Mouse (Mus musculus) mouse embryonic stem cell (cell line): ENCODE results near the gene Txndc2.

ENCODE experiments used
- in situ Hi-C, 2 experiments: fragments of 300-500 bp; cut with MboI; formaldehyde crosslinking; loops; 1 replicate in 1 of 2; 3 replicates in 1 of 2; pipeline ENCODE4 v1.14.3; 2019 to 2020; ENCODE audit warnings: low sequenced_read_pairs in 2 of 2, low pct_unique_long_range_greater_than_20kb in 1 of 2, mixed read lengths in 1 of 2; ENCODE audit not compliant: unreplicated experiment in 1 of 2

The Txndc2 gene

DNA sequence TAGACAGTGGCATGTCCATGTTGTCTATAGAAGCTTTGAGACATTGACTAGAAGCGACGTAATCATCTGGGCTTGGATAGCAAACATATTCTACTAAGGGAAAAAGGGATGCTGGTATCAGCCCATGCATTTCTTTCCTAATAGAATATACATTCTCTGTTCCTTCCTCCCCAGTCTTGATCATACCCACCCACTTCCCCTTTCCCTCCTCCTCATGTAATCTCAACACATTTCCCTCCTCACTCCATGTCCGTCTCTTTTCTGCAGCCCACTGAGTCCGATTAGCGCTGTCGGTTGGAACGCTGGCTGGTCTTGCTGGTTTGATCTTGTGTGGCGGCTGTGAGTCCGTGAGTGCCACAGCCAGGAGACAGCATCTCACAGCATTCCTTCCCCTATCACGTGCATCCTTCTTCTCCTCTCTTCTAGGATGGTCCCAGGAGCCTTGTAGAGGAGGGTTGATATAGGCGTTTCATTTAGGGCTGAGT lies at the start of gene Txndc2:
Txndc2 (minus strand) TSS at position 435 of the 485 bp plus-strand sequence.
- in situ Hi-C loops, result no loop called here

- in situ Hi-C loops, result no loop called here
Observed at GRCm38 (mm10) chr17:65683731-65684130, 41.8 kb upstream of the Txndc2 start.

- in situ Hi-C loops, result no loop called here
Observed at GRCm38 (mm10) chr17:65683316-65683715, 41.3 kb upstream of the Txndc2 start.

DNA sequence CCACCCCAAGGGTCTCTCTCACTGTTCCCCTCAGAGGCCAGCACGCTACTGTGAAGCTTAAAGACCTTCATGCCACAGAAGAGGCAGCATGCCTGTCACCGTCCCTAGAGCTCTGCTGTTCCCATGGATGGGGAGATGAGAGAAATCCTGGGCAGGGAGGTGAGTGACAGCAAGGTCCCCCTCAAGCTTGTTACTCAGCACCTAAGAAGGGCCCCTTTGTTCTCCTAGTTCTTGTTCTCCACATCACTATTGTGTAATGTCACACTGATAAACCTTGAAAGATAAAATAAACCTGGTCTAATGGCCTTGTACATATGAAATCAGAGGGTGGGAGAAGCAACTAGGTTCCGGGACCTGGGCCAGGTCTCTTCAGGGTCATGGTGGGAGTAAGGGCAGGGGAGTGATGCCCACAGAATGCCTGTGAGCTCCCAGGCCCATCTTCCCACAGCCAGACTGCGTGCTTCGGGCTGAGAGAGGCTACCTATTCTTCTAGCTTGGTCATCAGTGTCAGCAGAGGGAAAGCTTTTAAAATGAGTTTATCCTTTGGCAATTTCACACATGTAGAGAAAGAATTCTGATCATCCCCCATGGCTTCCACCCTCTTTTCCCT lies 40.2 kb upstream of the Txndc2 start:
- in situ Hi-C loops, result no loop called here

DNA sequence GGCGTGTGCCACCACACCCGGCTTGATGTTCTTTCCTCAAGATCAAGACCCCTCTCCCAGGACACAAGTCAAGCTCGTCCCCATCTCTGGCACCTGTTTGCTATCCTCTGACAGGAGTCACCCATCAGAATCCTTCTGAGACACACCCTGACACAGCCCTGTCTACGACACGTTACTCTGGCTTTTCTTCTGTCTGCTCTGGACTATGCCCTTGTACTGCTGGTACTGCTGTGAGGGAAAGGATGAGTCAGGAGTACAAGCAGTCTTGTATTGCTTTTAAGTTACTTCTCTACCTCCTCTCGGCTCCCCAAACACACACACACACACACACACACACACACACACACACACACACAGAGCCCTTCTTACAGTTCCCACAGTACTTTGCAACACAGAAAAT lies 39.5 kb upstream of the Txndc2 start:
- in situ Hi-C loops, result no loop called here

DNA sequence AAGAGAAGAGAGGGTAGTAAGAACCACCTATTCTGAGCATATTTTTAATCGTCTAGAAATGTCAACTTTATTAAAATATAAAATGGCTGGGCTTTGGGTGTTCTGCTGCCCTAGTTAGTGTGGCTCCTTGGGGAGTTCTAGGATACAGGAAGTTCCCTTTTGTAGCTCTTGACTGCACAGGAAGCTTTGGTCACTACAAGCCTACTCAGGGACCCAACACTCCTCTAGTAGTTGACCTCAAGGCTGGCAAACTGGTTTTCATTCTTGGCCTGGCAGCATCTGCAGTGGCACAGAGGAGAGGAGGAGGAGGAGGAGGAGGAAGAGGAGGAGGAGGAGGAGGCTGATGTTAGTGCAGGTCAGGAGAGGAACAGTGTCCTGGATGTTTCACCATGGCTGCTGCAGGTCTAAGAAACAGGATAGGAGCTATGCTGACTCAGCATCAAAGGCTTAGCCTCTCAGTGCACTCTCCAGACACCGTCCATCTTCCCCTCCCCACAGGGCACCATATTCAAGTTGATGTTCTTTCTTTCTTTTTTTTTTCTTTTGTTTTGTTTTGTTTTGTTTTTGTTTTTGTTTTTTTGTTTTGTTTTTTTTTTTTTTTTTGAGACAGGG lies 38.9 kb upstream of the Txndc2 start:
- in situ Hi-C loops, result no loop called here

GRCm38 (mm10) chr17:65679806-65680446 lies 38.0 kb upstream of the Txndc2 start:
- in situ Hi-C loops, result no loop called here

GRCm38 (mm10) chr17:65677742-65678141 lies 35.8 kb upstream of the Txndc2 start:
- in situ Hi-C loops, result no loop called here

GRCm38 (mm10) chr17:65676536-65676935 lies 34.6 kb upstream of the Txndc2 start:
- in situ Hi-C loops, result no loop called here

DNA sequence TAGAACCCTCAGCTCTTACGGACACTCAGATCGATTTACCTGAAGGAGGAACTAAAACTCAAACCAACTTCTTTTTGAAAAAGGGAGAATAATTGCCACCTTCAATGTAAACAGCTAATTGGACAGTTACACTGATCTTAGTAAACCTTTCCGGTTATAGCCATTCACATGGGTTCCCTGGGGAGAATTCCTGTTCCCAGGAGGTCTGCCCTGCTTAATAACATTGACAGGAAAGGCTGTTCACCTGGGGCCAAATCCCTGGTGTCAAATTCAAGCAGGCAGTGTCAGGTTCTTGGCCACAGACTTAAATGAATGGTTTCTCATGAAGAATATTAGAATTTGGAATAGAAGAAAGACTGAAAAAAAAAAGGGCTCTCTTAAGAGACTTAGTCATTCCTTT lies 34.0 kb upstream of the Txndc2 start:
- in situ Hi-C loops, result no loop called here

- in situ Hi-C loops, result no loop called here
Observed at GRCm38 (mm10) chr17:65674710-65675171, 32.8 kb upstream of the Txndc2 start.

DNA sequence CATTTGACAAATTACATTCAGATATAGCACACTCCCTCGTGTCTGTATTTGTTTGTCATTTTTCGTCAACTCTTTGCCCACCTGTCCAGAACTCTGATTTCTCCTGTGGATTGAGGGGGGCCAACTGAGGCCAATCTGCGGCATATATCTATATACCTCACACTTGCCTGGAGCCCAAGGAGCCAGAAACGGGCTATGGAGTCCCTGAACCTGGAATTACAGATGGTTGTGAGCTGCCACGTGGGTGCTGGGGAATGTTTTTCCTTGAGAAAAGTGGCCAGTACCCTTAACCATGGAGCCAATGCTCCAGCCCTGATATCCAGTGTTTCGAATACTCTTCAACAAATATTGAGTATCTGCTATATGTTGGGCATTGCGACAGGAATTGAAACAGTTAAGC lies 31.0 kb upstream of the Txndc2 start:
- in situ Hi-C loops, result no loop called here

DNA sequence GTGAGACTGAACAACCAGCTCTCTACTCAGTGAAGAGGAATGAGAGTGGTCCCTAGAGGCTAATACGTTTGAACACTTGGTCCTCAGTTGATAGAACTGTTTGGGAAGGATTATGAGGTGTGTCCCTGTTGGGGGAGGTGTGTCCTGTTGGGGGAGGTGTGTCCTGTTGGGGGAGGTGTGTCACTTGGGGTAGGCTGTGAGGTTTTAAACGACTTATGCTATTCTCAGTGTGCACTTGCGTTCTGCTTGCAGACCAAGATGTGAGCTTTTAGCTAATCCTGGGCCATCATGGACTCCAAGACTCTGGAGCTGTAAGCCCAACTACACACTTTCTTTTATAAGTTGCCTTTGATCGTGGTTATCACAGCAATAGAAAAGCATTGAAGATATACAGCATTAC lies 27.1 kb upstream of the Txndc2 start:
- in situ Hi-C loops, result no loop called here

- in situ Hi-C loops, result no loop called here
Observed at GRCm38 (mm10) chr17:65667792-65668191, 25.8 kb upstream of the Txndc2 start.

DNA sequence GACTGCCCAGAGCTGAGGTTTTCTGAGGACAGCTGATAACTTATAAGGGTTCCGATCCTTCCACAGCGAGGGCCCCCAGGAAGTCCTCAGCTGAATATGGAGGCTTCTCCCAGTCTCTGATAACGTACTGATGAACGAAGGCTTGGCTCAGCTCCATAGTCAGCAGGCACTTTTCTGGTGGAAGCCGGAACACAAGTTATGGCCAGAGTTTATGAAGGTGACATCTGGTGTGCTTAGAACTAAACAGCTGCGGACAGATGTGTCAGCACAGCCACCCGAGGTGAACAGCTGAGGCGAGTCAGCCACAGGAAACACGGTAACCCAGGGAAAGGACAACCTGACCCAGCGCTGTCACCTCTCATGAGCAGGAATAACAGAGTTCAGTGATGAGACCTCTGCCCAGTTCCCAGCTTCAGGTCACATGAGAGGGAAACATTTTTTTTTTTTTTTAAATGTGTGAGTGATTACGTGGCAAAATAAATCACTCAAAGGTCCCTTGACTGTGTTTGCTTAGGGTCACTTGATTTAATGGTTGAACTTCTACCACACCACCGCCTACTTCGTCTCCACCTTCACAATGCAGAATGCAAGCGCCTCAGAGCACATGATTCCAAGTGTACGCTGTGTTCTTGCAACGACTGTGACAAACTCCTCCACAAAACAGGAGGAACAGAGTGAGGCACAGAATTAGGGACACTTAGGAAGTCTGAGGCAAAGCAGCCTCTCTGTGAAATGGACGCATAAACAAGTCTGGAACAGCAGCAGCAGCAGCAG lies 24.6 kb upstream of the Txndc2 start:
- in situ Hi-C loops, result no loop called here

GRCm38 (mm10) chr17:65665786-65666387 lies 23.9 kb upstream of the Txndc2 start:
- in situ Hi-C loops, result no loop called here

DNA sequence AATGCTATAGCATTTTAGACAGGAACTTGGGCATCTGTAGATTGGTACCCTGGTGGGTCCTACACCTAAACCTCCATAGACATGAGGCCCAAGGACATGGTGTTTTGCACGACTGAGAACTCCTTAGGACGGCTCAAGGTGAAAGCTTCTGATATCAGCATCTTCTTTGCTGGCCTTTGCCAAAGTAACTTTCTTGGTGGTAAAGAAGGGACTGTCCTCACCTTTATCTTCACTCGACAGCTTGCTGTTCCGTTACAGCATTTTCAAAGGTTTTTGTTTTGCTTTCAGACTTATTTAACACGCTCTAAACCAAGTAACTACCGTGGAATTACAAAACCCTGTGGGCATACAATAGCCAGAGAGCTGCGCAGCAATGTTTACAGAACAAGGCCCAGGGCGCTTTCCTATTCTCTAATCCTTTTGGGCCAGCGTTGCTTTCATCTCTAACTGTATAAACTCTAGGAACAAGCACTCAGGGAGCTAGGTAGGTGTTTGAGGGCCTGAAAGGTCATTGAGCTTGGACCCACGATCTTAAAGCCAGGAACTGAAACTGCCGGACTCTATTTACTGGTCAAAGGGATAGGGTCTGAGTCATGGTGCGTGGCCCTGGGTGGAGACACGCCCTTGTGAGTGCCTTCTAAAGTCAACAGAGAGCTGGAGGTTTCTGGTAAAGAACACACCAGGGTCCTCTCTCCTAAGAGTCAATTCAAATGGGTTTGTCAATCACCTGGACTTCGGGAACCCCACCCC lies 21.5 kb upstream of the Txndc2 start:
- in situ Hi-C loops, result no loop called here

DNA sequence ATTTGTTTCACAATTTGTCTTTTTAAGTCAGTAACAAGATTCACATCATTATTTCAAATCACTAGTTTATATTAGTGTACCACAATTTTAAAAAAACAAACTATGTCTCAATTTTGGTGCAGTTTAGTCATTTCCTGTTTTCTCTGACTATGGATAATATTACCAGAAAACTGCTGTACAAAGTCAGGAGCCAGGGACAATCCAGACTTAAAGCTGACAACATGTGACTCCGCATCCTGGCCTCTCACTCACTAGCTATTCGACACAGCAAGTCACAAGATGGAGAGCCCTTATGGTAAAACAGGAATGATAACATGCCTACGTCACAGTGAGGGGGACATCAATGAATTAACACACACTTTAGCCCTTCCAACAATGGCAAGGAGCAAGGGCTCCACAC lies 20.7 kb upstream of the Txndc2 start:
- in situ Hi-C loops, result no loop called here
